Comparison of ENCODE assay signal across 11 mouse cellular contexts in the genomic region with DNA sequence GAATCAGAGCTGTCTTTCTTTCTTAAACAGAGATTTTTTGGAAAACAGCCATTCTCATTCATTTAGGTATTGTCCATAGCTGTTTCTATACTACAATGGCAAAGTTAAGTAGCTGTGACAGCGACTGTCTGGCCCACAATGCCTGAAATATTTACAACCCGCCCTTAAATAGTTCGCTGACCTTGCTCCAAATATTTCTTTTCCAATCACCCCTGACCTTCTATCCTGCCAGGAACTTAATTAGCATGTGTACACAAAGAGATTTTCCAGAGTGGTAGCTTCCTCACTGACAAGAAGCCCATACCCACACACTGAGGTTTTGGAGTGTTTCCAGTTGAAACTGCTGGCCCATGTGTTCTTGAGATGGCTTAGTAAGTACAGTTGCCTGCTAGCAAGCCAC.
DNase-seq lines count a peak whose midpoint lies in the region; ATAC-seq lines count a peak whose summit lies in the region.
"Had no signal": no experiment of that assay in that cellular context is flagged by ENCODE, and none has a peak within 500 bp of the region (broad histone marks: within the 10 kb centered on the region; RNA-seq: fewer than 3 reads in every experiment).

No protein-coding gene starts in this region.

- H3K4me1 ChIP-seq in forebrain, embryonic 16.5 days (replicated peaks; ENCODE audit: control insufficient read depth, insufficient read depth, low read length) = peaks cover 6% of the 10 kb centered on the region; the same call in 1 of the 2 replicates
- H3K4me1 ChIP-seq in midbrain, embryonic 14.5 days (ENCODE audit: control insufficient read depth, insufficient read depth, low read length) = peaks cover 4% of the 10 kb centered on the region; the same call in 1 of the 2 replicates

- H3K4me3 ChIP-seq in forebrain, embryonic 16.5 days (replicated peaks; ENCODE audit: low read length) = no peak overlapping the region
- H3K4me3 ChIP-seq in midbrain, embryonic 14.5 days (replicated peaks; ENCODE audit: low read depth, low read length) = no peak overlapping the region

- ATAC-seq in forebrain, embryonic 16.5 days = peak; percentile 86
- peak; percentile 40; the same call in 1 of the 2 replicates for ATAC-seq in midbrain, embryonic 14.5 days (ENCODE audit: low FRiP score, low TSS enrichment)

- H3K4me2 ChIP-seq in forebrain, embryonic 16.5 days (ENCODE audit: low read length) = no peak overlapping the region
- H3K4me2 ChIP-seq in midbrain, embryonic 14.5 days (ENCODE audit: low read length) = no peak overlapping the region

- H3K9me3 ChIP-seq in forebrain, embryonic 16.5 days (ENCODE audit: control insufficient read depth, low read length) = no peaks in the 10 kb centered on the region
- H3K9me3 ChIP-seq in midbrain, embryonic 14.5 days (ENCODE audit: control insufficient read depth, low read length) = no peaks in the 10 kb centered on the region
- H3K9me3 ChIP-seq: G1E had no signal

- no peak overlapping the region for H3K9ac ChIP-seq in forebrain, embryonic 16.5 days (replicated peaks; ENCODE audit: low read depth, low read length)
- H3K9ac ChIP-seq in midbrain, embryonic 14.5 days (replicated peaks; ENCODE audit: low read length) = no peak overlapping the region

- H3K27ac ChIP-seq in forebrain, embryonic 16.5 days (ENCODE audit: low read length) = no peak overlapping the region
- no peak overlapping the region for H3K27ac ChIP-seq in midbrain, embryonic 14.5 days (replicated peaks; ENCODE audit: low read depth, low read length)

- DNase-seq in Muller cell, postnatal 12 days (ENCODE audit: inconsistent ontology term) = peak; percentile 94
- DNase-seq in adipocyte (ENCODE audit: low spot score) (peak; percentile 8), liver (no peak)
- DNase-seq in midbrain, embryonic 14.5 days = peak; percentile 67
- no peak for DNase-seq in T-cell, adult 2 months (ENCODE audit: low spot score)
- DNase-seq in thymus, postnatal 25 days = no peak
- DNase-seq in kidney, adult 8-10 months = no peak
- DNase-seq: adrenal gland, postnatal 25 days; kidney, postnatal 4 days had no signal

- 4% methylated on average over 3 of the region's 3 CpGs for WGBS in forebrain, embryonic 16.5 days
- WGBS in midbrain, embryonic 14.5 days = 8% methylated on average over 3 of the region's 3 CpGs

- H3K36me3 ChIP-seq in forebrain, embryonic 16.5 days (ENCODE audit: control insufficient read depth, insufficient read depth) = no peaks in the 10 kb centered on the region
- no peaks in the 10 kb centered on the region for H3K36me3 ChIP-seq in midbrain, embryonic 14.5 days (ENCODE audit: control insufficient read depth, insufficient read depth, low read length)
- H3K36me3 ChIP-seq: G1E had no signal

- no peaks in the 10 kb centered on the region for H3K27me3 ChIP-seq in forebrain, embryonic 16.5 days (replicated peaks; ENCODE audit: control insufficient read depth, insufficient read depth, low read length)
- no peaks in the 10 kb centered on the region for H3K27me3 ChIP-seq in midbrain, embryonic 14.5 days (ENCODE audit: control insufficient read depth, insufficient read depth, low read length)

Comparison
In these comparisons a context has a peak if more than half of its experiments do, and no peak if none do; other contexts are left out.
1. DNase-seq: peak in Muller cell, postnatal 12 days (single experiment), adipocyte (single experiment) and midbrain, embryonic 14.5 days (single experiment); none in T-cell, adult 2 months (single experiment), thymus, postnatal 25 days (single experiment), kidney, adult 8-10 months (0 of 2) and liver (single experiment).